Mouse (Mus musculus): Measurements from ENCODE around the gene Cped1.
"Not testable (repeated sequence)": the region's sequence is repeated elsewhere in the genome, so short reads cannot be mapped to it uniquely, and the experiment has no call there.

The Cped1 gene

DNA sequence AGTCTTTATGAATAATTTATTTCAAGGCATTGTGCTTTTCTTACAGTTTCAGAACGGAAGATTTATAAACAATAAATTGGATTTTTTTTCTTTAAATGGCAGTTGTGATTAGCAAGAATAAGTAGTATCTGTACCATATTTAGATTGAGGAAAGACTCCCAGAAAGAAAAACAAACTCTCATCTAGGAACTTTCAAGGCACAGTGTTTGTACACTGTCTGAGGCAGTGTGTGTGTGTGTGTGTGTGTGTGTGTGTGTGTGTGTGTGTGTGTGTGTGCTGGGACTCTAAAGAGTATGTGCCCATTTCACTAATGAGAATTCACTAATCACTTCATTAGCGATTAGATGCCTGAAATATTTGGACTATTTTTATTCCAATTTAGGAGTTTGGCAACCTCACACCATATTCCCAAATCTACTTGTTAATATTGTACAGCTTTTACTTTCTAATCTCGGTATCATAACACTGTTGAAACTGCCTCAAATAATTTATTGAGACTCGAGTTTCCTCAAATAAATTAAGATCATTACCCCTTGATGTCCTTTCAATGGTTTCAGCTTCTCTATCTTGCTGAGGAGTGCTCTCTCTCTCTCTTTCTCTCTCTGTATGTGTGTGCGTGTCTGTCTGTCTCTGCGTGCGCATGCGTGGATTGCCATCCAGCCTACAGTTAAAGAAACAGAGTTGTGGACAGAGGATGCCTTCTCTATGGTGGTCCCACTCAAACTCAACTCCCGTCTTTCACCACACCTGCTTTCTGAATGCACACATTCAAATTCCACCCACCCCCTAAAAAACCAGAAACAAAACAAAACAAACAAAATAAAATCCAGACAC is 41.3 kb downstream of the Cped1 start:
- no peak for DNase-seq (ENCODE audit: low spot score)

DNA sequence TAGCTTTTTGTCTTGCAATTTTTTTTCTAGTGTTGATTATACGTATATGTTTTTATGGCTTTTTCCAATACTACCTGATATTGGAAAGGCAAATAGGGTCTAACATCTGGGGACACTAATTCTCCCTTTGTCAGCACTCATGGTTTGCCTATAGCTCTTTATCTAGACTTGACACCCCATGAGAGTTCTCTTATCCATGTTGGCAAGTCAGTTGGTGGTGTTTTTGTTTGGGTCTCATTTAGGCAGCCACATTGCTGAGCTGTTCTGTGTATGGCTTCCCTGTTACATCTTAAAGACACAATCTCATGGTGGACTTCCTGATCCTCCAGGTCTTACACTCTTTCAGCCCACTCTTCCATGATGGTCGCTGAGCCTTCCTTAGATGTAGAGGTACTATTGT is 42.1 kb downstream of the Cped1 start:
- DNase-seq (ENCODE audit: low spot score), result no peak

DNA sequence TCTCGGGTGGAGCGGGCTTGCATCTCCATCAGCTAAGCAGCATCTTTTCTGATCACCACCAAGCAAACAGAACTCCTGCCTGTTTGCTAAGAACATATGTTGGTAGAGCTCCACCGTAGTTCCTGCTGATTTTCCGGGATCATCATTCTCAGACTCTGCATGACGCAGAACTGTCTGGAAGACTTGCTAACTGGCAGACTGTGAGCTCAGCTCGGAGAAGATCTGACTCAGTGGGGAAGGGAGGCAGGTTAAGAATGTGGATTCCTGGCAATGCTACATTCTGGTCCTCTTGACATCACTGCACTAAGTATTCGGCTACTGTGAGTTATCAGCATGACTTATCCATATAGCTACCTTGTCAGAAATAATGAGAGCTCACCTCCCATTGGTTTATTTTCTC is 44.7 kb downstream of the Cped1 start:
- DNase-seq (ENCODE audit: low spot score), result no peak

DNA sequence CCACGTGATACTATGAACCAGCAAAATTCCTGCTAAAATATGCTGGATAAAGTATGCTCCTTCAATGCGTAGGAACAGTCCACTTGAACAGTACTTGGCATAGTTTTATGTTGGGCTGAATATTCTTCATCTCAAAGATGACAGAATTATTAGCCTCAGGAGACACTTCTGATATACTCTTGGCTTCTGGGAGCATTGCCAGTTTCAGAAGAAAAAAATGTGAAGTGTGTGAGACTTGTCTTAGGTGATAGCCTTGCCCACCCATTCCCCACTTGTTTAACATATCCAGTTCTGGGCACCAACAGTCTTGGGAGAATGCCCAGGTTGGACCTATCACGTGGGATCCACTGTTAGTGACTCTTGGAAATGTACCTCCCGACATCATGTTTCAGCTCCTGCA is 47.5 kb downstream of the Cped1 start:
- no peak for DNase-seq (ENCODE audit: low spot score)

DNA sequence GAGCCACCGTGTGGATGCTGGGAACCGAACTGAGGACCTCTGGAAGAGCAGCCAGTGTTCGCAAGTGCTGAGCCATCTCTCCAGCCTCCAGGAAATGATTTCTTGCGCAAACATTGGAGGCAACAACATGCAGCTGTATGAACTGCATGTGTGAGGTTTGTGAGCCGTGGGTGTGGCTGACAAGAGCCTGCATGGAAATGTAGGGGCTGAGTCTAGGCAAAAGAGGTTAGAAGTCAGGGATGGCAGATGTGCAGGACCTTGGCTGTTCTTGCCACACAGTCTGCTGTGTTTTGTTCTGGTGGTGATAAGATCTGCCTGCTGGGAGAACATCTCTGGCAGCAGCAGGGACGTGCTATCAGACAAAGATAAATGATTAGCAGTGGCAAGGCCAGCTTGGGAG is 49.7 kb downstream of the Cped1 start:
- DNase-seq (ENCODE audit: low spot score), result no peak

DNA sequence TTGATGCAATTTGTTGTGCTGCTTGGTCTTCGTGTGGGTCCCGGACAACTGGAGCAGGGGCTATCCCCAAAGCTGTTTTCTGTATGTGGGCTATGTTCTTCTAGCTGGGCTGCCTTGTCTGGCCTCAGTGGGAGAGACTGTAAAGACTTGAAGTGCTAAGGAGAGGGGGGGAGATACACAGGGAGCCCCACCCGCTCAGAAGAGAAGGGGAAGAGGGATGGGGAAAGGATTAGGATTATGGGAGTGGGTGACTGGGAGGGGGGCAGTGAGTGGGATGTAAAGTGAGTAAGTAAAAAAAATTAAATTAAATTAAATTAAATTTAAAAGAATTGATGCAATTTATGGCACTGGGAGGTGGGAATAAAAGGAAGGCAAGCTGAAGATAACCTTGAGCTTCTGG is 50.2 kb downstream of the Cped1 start:
- DNase-seq (ENCODE audit: low spot score), result no peak

DNA sequence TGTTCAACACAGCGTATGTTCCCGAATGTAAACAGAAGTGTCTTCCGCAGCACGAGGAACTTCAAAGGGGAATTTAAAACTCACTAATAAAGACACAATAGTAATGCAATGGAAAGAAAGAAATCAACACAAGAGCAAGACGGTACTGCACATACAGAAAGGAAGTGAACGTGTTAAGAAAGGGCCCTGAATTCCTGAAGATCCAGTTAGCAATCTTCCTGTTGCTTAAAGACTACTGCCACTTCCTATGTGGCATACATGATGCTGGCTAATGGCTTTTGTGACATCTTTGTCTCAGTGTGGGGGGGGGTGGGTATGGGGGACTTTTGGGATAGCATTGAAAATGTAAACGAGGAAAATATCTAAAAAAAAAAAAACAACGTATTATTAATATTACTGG is 50.7 kb downstream of the Cped1 start:
- DNase-seq (ENCODE audit: low spot score), result no peak

DNA sequence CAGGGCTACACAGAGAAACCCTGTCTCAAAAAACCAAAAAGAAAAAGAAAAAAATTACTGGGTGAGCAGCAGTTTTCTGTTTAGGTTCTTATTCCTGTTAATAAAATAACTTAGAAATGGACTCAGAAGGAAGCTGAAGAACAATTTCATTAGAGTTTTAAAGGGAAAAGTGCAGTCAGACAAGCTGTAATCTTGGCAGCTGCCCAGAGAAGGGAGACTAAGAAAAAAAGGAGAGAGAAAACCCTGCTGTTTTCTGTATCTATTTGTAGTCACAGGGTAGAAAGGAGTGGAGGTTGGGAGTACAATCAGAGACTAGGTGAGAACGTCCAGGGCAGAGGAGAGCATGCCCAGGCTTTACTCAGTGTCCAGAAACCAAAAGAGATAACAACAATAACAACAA is 51.2 kb downstream of the Cped1 start:
- DNase-seq (ENCODE audit: low spot score), result no peak

DNA sequence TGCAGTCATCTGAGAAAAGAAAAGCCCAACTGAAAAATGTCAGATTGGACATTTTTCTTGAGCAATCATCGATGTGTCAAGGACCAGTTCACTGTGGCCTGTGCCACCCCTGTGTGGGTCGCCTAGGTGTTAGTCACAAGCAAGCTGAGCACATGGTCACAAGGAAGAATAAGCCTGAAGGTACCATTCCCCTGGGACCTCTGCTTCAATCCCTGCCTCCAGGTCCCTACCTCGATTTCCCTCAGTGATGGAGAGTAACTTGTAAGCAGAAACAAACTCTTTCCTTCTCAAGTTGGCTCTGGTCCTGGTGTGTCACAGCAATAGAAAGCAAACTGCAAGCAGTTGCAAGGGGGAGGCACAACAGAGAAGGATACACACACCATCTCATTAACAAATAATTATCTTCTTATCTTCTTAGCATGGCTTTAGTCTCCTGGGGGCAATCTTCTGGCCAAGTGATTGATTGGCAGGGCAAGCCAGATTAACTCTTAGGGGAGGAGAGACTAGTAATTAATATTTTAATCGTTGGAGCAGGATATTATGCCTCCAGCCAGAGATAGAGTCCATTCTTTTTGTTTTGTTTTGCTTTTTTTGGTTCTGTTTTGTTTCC is 51.8 kb downstream of the Cped1 start:
- DNase-seq (ENCODE audit: low spot score), result no peak

DNA sequence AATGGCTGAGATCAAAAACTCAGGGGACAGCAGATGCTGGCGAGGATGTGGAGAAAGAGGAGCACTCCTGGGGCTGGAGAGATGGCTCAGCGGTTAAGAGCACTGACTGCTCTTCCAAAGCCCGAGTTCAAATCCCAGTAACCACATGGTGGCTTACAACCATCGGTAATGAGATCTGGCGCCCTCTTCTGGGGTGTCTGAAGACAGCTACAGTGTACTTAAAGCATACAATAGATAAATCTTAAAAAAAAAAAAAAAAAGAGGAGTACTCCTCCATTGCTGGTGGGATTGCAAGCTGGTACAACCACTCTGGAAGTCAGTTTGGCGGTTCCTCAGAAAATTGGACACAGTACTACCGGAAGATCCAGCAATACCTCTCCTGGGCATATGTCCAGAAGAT is 54.0 kb downstream of the Cped1 start:
- DNase-seq (ENCODE audit: low spot score), result not testable (repeated sequence)

DNA sequence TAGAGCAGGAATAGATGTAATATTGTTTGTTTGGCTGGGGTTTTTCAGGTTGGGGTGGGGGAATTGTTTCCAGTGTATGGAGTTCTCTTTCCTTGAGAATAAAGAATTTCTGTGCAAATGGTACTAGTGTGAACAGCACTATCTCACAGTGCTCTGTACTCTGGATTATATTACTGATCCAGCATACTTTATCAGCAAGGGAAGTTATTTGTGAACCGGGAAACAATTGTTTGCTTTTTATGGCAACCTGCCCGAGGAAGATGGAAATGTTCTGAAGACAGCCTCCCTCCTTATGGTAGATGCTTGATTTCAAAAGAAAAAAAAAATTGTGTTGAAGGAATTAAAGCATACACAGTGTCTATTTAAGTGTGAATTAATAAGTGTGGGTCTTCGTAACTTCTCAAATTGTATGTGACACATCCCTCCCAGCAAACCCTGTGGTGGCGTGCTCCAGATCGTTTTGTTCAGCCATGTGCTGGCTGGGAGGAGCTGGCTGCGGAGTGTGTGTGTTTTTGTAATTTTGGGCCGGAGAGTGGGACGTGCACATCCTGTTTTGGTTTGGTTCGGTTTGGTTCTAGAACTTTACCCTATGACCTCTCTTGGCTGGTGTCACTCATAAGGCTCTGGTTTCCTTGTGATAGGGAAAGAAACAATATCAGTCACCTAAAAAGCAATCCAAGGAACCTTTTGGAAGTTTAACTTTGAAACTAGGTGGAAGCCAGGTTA is 59.3 kb downstream of the Cped1 start:
- no peak for DNase-seq (ENCODE audit: low spot score)

DNA sequence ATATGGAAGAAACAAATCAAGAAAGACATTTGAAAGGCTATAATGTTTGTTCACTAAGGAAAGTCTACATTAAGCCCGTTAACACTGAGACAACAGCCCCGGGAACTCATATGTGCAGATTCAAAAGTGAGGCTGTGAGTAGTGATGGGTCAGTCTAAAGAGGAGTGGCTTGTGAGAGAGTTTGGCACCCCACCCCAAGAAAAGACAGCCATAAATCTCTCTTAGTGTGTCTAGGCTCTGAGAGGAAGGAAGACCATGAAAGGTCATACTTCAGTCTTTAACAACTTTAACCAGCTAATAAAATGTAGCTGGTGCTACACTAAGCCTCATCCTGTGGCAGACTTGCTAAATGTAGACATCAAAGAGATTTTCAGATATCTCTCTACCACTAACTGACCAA is 61.4 kb downstream of the Cped1 start:
- no peak for DNase-seq (ENCODE audit: low spot score)

DNA sequence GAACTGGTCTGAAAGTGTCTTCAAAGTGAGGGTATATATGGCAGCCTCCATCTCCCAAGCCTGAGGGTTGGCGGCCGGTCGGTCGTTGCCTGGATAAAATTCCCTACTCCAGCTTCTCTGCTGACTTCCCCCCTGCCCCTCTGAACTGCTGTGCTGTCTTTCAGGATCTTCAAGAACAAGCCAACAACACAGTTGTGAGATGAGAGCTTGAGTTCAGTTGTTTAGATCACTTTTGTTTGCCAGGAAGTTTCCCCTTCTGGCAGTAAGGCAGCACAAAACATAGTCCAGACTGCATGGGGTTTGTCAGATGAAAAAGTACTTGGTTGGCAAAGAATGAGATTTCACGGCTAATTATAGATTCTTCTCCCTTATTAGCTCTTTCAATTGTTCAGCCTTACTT is 63.4 kb downstream of the Cped1 start:
- DNase-seq (ENCODE audit: low spot score), result no peak

DNA sequence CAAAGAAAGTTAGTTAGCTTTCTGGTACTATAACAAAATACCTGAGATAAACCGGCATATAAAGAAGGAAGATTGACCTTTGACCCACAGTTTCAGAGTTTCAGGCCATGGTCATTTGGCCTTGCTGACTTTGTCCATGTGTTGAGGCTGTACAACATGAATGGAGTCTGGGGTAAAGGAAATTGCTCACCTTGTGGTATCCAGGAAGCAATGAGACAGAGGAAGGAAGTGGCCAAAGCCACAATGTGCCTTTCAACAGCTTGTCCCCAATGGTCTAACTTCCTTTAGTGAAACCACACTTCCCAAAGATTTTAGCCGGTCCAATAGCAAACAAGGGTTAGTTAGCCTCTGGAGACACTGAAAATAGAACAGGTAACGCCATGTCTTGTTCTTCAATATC is 65.8 kb downstream of the Cped1 start:
- no peak for DNase-seq (ENCODE audit: low spot score)

DNA sequence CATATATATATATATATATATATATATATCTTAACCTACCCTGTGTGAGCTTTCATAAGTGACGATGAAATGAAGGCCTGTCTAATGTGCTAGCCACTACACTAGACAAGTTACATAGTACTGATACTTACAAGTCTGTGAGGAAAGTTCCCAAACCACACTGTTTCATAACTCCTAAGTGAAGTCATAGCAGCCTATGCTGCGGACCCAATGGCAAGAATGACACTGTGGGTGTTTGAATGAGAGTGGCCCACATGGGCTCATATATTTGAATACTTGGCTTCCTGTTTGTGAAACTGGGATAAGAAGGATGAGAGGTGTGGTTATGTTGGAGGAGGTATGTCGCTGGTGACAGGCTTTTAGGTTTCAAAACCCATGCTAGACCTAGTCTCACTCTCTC is 67.3 kb downstream of the Cped1 start:
- DNase-seq (ENCODE audit: low spot score), result no peak

DNA sequence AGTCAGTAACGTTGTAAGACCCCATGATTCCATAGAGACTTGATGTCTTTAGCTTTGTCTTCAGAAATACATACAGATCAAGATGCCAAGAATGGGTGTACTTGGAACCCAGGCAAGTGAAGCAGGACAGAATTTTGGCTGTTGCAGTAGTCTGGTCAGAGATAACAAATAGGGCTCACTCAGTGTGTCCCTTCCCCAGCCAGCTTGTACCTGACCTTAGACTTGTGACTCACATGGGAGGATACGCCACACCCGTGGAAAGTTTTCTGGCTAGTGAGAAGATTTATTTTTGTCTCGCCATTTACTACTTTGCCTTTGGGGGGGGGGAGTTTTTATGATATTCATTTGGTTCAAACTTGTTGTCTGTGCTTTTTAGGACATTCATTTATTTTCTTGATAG is 78.6 kb downstream of the Cped1 start:
- DNase-seq (ENCODE audit: low spot score), result no peak

DNA sequence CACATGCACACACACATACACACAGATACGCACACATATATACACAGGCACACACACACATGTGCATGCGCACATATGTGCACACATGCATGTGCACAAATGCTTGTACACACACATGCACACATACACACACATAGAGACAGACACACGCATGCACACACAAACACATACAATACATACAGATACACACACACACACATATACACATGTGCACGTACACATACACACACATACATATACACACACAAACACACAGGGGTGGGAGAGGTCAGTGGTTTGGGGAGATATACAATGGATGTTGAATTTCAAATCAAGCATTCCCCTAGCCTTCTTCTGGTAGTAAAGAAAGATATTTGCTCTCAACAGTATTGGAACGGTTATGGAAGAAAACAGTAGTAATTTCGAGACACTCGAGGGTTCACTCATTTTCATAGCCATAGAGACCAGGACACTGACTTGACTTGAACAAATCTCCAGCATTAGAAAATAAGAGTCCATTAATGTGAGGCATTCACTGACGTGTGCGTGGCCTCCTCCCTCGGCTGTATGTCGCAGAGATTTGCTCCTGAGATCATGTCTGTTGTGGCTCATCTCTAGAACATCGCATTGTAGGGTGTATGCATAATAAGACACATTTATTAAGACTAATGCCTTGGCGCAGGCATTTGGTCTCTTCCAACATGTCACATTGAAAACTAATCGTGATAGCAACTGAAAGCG is 85.0 kb downstream of the Cped1 start:
- DNase-seq (ENCODE audit: low spot score), result no peak

DNA sequence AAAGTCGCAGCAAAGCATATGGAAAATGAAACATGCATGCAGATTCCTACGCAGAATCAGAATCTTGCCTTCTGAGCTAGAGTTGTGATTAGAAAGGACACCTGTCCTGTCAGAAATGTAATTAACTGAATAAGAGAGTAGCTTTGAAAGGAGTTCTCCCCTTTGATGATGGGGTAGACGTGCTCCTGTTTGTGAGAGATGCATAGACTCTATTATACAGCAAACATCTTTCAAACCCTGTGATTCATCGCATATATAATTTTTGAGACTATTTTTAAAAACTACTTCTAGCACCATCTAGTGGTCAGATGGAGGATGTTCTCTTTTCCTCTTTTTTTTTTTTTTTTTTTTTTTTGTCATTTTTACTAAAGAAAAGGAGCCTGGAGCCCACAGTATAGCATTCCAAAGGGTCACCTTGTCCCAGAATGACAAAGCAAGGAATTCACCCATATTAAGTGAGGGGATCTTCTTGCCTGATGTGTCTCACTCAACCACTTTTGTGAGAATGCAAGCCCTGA is 85.7 kb downstream of the Cped1 start:
- DNase-seq (ENCODE audit: low spot score), result peak; percentile 36

DNA sequence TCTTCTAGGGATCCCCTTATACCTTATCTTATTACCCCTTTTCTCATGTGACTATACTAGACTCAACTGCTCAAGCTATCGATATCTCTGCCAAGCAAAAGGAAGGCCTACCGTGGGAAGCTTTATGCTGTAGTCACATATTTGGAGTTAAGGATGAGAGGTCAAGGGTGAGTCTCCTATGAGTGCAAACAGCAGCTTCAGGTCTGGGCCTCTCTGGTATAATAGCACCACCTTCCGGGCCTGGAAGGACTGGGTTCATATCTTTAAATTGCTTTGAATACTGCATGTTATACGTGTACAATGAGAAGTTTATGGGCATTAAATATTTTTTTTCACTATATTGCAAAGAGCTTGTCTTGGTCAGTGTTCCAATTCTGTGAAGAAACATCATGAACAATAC is 87.0 kb downstream of the Cped1 start:
- no peak for DNase-seq (ENCODE audit: low spot score)

DNA sequence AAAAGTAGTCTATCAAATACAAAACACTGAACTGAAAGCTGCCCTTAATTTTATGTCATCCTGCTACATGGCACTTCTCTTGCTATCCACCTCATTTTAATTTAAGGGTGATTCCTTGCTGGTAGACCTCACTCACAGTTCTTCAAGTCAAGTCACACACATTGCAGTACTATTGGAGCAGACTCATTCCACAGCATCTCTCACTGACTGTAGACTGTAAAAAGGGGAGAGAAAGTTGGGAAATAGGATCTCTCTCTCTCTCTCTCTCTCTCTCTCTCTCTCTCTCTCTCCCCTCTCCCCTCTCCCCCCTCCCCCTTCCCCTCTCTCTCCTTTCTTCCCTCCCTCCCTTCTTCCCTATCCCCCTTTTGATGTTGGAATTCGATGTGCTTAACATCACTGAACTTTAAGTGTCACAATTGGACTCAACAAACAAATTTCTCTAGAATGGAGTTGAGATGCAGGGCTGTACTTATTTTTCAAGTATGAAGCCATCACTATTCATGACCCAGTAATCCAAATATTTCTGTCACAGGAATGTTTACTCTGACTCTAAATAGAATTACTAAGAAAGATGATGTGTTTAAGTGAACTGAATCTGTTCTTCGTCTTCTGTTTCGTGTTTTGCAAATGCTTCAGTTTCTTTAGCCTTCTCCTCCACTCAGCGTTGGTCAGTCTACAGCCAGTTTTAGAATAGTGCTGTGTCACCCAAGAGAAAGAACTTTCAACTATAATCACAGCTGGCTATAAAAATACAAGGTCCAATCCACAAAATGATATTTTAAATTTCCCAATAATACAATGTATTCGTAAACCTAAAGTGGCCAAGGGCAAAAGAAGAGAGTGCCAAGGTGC is 88.7 kb downstream of the Cped1 start:
- no peak for DNase-seq (ENCODE audit: low spot score)

DNA sequence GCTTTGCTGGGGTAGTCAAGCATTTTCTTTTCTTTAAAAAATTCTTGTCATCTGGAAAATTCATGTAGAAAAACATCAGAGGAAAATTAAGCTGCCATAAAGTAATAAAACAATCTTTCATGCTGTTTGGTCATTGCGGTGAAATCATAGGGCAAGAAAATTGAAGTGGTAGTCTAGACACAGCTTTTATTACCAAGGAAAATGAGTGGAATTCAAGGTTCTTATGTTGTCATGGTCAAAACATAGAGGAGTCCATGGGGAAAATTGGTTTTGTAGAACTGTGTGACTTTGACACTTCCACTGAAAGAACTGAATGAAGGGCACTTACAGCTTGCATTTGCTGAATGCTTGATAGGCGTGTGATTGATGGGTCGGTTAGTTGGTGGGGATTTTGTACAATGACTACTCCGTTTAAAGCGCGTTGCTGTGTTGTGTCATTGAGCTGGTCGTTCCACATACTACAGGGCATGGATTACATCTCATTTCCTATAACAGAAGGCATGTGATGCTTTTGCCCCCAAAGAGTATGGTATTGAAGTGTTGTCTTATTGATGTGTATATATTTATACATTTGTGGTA is 93.1 kb downstream of the Cped1 start:
- no peak for DNase-seq (ENCODE audit: low spot score)

Data from MN1 (cell line).